Mouse (Mus musculus): ENCODE measurements around the gene Zfp281. TPM values are rescaled to one million over a fixed set of nuclear protein-coding genes. Genes with fewer than 3 reads are reported as not detected.

Zfp281 gene
- polyA plus RNA-seq, 1 experiment from 2014 or later = 14.1 TPM

GRCm38 (mm10) chr1:136677847-136678325, 53.2 kb downstream of the Zfp281 start:
- 86% methylated on average over 3 of the region's 3 CpGs for WGBS

GRCm38 (mm10) chr1:136678836-136679235, 54.1 kb downstream of the Zfp281 start:
- Histone ChIP-seq H3K9ac (ENCODE audit: low read length) (no peak overlapping the region), H3K4me1 (ENCODE audit: control insufficient read depth in 2 of 2, insufficient read depth in 2 of 2, low read length in 2 of 2) (peaks cover 8 to 11% of the 10 kb centered on the region in 2 experiments; a peak in 3 of 4 replicates), H3K27me3 (ENCODE audit: control insufficient read depth, insufficient read depth, low read length) (no peaks in the 10 kb centered on the region), H3K27ac (replicated peaks in 1 of 2; ENCODE audit: control insufficient read depth in 1 of 2, insufficient read depth in 1 of 2, low read depth in 2 of 2, low read length in 2 of 2) (no peak overlapping the region), H3K4me3 (ENCODE audit: control insufficient read depth in 1 of 2, insufficient read depth in 1 of 2, low read depth in 1 of 2, low read length in 2 of 2) (no peak overlapping the region), H3K4me2 (ENCODE audit: low read length) (no peak overlapping the region), H3K36me3 (ENCODE audit: control insufficient read depth, insufficient read depth, low read length) (no peaks in the 10 kb centered on the region), H3K9me3 (ENCODE audit: control insufficient read depth, low read length) (no peaks in the 10 kb centered on the region)
- 61% methylated on average over 4 of the region's 4 CpGs for WGBS
- ATAC-seq (ENCODE audit: insufficient number of reproducible peaks, insufficient read depth, low FRiP score, low read depth) = no peak

More at GRCm38 (mm10) chr1:136677847-136678325, 53.2 kb downstream of the Zfp281 start:
- Histone ChIP-seq H3K4me3 (ENCODE audit: control insufficient read depth in 1 of 2, insufficient read depth in 1 of 2, low read depth in 1 of 2, low read length in 2 of 2) (no peak overlapping the region), H3K4me2 (ENCODE audit: low read length) (no peak overlapping the region), H3K4me1 (ENCODE audit: control insufficient read depth in 2 of 2, insufficient read depth in 2 of 2, low read length in 2 of 2) (peaks cover 3 to 7% of the 10 kb centered on the region in 2 experiments; a peak in 1 of 4 replicates), H3K27me3 (ENCODE audit: control insufficient read depth, insufficient read depth, low read length) (no peaks in the 10 kb centered on the region), H3K27ac (replicated peaks in 1 of 2; ENCODE audit: control insufficient read depth in 1 of 2, insufficient read depth in 1 of 2, low read depth in 2 of 2, low read length in 2 of 2) (no peak overlapping the region), H3K9me3 (ENCODE audit: control insufficient read depth, low read length) (no peaks in the 10 kb centered on the region), H3K9ac (ENCODE audit: low read length) (no peak overlapping the region), H3K36me3 (ENCODE audit: control insufficient read depth, insufficient read depth, low read length) (no peaks in the 10 kb centered on the region)
- ATAC-seq (ENCODE audit: insufficient number of reproducible peaks, insufficient read depth, low FRiP score, low read depth) = no peak

Other genes with a start within 250 kb of the Zfp281 start
- 11.2 and 12.5 TPM in 2 replicates for gene Ddx59, start 209.6 kb upstream of the Zfp281 start, polyA plus RNA-seq (2014; fragmentation: Nextera tagmentation; extraction: Ambion mirVana)
- 4.4 and 4.5 TPM in 2 replicates for gene Kif14, start 158.6 kb upstream of the Zfp281 start, polyA plus RNA-seq (2014; fragmentation: Nextera tagmentation; extraction: Ambion mirVana)